Mouse (Mus musculus): ENCODE results near the gene Gpsm1.

The Gpsm1 gene

DNA sequence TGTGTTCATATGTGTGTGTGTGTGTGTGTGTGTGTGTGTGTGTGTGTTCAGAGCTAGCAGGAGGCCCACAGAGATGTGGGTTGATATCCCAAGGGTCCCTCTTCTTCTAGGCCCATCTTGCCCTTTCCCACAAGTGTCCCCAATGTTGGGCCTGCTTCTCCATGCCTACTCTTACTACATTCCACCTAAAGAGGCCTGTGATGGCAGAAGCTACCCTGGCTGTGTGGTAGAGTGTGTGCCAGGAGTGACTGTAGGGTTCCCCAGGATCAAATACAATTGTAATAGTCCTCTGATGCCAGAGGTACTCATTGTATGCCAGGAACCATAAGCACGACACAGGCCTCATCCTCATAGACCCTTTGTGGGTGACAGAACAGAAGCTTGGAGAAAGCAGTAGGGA, 1.9 kb upstream of the Gpsm1 start:
- no peak for DNase-seq

DNA sequence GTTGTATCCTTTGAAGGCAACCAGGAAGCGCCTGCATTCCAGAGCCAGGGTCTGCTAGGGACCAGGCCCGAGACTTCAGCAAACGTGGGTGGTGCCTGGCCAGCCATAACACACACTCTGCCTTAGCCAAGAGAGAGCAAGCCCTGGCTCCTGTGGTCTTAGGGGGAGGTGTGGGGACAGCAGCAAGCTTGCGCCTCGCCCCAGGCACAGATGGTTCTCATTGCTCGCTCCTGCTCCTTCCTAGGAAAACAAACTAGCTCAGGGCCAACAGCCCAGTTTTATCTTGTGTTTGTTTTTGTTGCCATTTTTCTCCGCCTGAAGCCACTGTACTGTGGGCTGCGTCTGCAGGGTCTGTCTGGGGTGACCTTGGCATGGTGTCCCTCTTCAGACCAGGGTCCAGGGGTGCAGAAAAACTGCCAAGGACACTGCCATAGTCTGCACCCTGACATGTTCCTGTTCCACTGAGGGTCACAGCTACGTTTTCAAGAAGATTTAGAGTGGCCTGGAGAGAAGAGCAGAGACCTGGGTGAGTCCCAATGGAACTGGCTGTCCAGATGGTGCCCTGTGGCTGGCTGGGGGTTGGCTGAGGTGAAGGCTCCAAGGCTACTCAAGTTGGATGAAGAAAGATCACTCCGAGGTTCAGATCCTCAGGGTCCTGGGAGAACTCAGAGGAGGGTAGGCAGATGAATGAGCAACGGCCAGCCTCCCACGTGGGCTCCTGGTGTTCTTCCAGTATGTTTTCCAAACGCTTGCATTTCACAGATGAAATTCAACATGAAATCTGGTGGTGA, 839 bp upstream of the Gpsm1 start:
- no peak for DNase-seq

DNA sequence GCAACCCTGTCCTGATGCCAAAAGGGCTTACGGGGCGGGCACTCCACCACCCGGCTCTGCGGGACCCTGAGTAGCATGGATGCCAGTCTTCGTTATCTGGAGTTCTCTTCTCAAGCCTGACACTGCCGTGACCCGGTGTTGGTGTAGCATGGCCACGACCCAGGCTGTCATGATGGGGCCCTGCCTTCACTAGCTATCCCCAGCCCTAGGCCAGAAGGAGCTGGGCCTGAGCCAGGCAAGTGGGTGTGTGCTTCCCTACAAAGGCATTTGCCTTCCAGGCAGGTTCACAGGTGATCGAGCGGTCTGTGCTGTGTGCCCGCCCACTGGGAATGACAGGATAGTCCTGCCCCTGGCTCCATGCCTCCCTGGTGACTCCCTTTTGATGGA, 603 bp downstream of the Gpsm1 start:
- no peak for DNase-seq

DNA sequence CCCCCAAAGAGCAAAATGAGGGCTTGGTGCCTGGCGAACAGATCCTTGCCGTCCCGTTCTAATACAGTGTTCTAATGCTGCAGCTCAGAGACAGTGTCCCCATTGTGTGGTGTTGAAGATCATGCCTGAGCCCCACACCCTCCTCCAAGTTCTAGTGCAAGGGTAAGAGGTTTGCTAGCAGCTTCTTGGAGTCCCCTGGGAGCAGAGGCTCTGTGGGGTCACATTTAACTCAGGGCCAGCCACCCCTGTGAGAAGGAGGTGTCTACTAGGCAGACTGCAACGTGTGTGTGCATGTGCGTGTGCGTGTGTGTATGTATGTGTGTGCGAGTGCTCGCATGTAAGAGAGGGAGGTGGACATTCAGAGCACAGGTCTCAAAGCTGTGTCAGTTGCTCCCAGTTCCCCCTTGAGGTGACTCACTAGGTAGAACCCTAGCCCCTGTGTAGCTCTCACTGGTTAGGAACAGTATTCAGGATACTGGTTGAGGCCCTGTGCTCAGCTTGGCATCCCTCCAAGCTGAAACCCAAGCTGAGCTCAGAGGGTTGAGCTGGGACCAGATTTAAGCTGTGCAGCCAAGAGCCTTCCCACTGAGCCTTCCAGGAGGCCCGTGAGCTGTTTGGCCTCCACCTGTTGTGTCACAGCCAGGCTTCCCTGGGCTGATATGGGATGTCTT, 1.4 kb downstream of the Gpsm1 start:
- DNase-seq: no peak

DNA sequence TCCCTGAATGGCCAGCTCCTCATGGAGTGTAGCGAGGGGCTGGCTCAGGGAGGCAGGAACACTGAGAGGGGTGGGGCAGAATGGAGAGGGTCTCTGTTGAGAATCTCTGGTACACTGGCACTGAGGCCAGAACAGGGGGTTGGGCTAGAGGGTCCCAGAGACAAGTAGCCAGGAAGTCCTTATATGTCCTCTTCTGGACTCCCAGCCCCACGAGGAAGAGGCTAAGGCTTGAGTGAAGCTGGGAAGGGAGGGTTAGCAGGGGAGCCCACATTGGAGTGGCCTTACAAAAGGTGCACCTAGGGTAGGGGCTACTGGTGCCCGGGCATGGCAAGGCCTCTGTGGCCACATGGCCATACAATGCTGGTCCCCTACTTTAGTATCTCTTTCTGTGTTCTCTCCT, 2.1 kb downstream of the Gpsm1 start:
- no peak for DNase-seq

DNA sequence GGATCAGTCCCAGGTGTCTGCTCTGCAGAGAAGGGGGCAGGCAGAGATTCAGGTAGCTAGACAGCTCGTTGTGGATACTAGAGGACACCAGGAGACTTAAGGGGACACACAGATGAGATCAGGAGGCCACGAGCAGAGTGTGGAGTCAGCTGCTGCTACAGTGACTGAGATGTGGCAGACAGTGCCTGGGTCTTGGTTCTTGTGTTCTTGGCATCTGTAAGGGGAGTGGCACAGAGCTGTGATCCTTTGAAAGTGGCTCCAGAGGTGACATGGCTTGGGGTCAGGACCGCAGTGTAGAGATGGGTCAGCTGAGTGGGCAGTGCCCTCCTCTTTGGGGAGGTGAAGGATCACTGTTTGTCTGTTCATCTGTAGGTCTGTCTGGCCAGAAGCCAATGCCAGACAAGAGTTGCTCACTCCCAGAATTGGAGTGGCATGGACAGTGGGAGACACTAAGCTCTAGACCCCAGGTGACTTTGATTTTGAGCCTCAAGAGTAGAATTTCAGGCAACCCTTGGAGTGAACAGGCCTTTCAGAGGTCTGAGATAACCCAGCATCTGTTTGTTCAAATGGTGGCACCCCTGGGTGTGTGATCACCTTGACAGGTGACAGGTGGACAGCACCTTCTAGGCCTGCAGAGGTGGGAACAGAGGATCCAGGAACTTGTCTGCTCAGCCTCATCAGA, 2.8 kb downstream of the Gpsm1 start:
- no peak for DNase-seq

DNA sequence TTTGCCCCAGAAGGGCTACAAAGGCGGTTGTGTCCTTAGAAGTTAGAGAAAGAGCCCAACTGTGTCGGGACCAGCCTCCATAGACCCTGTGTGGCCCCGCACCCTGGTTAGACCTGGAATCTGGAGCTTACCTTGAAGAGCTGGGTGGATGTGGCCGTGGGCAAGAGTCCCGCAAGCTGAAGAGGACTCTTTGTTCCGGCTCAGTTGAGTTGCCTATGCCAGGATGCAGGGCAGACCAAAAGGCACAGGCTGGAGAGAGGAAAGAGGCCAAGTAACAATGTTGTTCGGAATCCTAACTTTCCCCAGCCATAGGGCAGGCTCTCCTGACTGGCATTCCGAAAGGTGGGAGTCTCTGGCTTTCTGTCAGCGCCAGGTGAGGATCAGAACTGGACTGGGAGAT, 3.8 kb downstream of the Gpsm1 start:
- DNase-seq: no peak

DNA sequence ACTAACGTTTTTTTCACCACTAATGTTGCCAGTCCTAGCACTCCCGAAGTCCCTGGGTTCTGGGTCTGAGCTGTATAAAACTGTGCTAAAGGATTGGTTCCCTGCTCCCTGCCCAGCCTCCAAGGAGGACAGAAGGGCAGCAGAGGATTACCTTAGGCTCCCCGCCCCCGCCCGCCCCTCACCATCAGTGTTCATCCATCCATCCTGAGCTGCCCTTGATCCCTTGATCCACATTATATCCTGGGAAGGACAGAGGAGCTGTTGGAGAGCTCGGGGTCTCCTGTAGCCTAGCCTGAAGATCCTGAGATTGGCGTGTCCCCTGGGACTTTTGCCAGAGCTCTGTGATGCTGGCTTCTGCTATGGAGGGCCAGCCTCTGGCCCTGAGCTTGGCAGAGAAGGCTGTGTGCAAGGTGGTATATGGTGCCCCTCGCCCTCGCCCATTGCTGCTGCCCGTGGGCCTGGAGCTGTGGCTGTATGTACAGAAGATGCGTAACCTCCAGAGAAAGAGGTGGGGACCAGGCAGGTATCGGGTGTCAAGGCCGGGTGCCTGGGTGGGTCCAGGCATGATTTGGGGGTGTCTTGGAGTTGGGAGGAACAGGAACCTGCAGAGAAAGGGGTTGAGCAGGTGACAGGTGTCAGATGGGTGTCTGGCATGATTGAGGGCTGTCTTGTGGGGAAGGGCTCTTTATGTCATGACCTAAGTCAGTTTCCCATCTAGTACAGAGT, 4.4 kb downstream of the Gpsm1 start:
- DNase-seq: no peak

DNA sequence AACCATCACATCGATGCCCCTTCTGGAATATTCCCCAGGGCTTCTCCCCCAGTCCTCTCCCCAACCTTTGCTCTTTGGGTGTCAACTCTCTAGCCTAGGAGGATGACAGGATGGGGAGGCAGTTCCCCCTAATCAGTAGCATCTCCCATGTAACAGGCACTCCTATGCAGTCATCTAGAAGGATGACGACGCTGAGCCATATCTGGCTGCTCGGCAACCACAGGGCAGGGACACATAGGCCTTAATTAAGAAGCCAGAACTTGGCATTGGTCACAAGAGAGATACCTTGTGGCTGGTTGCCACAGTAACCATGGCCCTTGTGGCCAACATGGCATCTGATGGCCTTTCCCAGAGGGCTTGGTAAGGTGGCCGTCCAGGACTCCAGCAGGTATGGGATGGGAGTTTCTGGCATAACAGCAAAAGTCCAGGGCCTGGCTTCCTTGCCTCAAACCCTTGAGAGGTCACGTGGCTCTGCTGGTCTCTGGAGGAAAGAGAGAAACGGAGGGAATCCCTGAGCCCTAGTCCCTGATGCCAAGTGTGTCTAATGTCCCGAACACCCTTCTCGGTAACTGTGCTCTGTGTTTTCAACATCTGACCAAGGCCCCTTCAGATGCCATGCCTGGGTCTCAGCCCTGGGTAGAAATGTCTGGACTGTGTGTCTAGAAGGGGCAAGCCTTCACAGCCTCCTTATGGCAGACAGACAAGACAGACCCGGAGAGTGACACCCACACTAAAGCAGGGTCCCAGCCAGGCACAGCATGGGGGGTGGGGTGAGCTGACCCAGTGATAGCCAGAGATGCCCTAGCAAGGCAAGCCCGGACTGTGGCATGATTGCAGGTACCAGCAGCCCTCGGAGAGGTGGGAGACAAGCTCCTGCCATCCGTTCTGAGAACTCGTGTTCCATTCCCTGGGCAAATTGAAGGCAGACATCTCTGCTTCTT, 5.2 kb downstream of the Gpsm1 start:
- no peak for DNase-seq

DNA sequence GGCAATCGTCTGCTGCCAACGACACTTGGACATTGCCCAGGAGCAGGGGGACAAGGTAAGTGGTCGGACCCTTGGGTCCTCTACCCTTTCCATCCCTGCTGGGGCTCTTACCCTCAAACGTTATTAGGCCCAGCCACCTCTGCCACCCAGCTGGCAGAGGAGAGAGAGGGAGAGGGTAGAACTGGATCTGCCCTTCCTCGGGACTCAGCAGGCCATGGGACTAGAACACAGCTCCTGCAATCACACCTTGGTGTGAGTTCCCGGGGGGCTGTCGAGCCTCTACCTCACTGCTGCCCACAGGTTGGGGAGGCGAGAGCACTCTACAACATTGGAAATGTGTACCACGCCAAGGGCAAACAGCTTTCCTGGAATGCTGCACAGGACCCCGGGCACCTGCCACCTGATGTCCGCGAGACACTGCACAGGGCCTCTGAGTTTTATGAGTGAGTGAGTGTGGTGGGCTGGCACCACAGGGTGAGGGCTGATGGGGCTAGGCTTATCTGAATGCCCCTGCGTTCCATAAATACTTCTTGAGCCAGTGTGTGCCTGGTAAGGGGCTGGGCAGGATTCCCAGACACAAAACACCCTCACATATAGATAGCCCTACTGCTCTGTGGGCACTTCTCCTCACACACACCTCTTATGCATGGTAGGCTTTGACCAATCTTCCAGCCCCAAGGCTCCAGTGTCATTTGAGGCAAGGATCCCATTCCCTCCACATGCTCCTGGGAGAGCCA, 8.4 kb downstream of the Gpsm1 start:
- no peak for DNase-seq

DNA sequence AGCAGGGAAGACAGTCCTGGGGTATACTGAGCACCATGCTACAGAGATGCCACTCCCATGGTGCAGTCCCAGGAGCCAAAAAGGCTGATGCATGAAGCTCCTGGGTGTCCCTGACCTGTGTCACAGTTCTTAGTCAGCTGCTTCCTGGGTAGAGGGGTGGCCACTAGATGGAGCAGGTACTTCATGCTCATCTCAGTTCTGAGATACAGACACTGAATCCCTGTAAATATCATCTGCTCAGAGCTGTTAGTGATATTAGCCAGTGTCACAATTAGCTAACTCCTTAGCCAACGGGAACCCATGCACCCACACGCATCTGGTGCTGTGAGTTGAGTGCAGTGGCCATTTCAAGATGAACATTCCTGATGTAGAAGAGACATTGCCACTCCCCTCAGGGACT, 9.6 kb downstream of the Gpsm1 start:
- peak; percentile 58 for DNase-seq

DNA sequence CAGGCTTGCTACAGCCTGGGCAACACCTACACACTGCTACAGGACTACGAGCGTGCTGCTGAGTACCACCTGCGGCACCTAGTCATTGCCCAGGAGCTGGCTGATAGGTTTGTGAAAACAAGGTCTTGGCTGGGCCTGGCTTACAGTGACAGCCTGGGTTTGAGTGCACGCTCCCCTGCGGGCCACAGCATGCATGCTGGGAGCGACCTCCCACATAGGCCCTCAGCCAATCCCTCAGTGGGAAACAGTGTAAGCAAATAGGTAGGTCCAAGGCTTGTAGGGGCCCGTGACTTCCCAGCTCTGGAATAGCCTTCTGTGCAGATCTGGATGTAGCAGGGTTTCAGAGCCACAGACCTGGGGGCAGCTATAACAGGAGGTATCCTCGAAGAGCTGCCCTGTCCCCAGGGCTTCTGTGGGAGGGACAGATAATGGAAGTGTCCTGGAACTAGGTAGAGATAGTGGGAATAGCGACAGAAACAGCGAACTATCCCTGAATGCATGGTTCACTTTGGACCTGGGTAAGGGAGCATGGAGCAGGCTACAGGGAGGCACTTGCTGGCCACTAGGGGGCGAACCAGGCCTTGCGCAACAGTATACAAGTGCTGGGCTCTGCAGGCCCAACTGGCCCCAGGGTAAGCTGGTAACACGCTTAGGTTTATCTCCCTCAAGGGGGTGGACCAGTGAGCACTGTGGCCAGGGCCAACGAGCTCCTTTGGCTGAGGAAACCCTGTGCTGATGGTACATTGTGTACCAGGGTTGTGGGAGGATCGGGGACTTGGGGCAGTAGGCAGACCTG, 10.3 kb downstream of the Gpsm1 start:
- peak; percentile 52 for DNase-seq

DNA sequence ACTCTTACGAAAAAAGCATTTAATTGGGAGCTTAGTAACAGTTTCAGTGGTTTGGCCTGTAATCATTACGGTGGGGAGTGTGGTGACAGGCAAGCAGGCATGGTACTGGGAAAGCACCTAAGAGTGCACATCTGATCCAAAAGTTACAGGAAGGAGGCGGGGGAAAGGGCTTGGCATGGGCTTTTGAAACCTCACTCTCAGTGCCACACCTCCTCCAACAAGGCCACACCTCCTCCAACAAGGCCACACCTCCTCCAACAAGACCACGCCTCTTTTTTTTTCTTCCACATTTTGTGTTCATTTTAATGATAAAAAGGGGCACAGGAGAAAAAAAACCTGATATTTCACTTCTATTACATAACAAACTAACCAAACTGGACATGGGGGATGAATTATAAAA, 12.5 kb downstream of the Gpsm1 start:
- no peak for DNase-seq

DNA sequence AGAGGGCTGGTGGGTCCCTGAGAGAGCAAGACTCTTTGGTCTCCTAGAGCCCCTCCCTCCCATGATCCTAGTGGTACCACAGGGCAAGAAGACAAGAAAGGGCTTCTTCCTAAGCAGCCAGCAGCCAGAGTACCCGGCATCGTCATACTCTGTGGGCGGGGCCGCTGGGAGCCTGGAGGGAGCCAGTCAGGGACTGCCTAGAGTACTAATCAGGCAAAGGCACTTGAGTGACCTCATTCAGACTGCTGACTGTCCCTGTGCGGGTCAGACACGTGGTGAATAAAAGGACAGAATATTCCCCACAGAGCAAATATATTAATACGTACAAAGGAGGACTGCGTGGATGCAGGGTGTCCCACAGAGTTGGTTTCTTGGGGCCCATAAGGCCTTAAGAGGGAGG, 14.1 kb downstream of the Gpsm1 start:
- DNase-seq: no peak

DNA sequence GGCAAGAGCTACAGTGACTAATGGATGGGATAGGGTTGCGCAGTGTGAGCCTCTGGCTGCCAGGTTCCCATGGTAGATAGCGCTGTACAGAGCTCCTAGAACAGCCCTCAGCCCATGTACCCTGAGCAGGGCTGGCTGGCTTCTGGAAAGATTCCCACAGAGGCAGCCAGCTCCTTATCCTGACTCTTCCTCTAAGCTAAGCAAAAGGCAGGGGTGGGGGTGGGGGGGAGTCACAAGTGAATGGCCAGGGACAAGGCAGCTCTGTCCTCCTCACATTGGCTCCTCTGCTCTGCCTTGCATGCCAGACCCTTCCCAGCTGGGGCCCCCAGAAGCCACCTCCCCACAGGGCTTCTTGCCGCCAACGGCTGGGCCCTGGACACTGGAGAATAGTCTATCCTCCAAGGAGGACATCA, 14.7 kb downstream of the Gpsm1 start:
- DNase-seq: no peak

DNA sequence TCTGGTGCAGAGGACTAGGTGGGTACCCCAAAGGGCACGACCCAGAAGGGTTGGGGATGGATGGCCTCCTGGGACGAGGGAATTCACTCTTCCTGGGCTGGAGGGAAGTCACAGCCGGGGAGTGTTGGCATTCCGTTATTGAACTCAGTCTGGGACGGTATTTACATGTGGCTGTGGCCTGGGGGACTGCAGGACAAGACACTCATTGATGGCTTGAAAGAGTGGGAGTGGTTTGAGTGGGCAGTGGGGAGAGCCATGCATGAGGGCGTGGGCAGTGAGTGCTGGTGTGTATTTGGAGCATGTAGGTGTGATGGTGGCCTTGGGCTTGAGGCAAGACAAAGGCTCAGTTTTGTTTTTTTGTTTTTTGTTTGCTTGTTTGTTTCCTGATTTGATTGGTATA, 15.4 kb downstream of the Gpsm1 start:
- no peak for DNase-seq

DNA sequence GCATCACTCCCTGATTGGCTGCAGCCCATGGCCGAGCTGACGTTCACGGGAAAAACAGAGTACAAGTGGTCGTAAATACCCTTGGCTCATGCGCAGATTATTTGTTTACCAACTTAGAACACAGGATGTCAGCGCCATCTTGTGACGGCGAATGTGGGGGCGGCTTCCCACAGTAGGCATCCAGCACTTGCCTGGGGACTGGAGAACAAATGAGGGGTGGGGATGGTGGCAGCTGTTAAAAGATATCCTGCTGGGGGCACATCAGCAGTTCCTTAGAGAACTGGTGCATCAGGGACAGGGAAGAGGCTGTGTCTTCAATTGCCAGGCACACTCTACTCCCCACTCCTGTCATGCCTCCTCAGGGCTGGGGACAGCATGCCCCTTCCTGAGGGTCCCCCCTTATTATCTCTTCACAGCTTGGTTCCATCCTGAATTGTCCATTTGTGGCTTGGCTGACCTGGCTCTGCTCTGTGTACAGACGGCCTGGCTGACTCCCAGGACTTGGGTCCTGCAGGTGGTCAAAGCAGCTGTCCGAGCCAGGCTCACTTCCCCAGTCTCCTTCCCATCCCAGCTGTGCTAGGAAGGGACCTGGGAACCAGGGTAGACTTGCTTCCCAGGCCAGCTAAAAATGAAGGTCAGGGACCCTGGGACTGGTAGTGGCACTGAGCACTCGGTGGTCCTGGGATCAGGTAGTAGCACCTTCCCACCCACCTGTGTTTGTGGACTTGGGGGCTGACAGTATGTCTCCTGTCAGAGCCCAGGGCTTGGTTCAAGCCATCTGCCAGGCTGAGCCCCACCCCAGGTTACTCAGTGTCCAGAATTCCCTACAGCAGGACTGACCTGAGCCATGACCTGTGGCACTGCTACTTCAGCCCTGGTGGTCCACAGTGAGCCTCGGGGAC, 23.2 kb downstream of the Gpsm1 start:
- no peak for DNase-seq

DNA sequence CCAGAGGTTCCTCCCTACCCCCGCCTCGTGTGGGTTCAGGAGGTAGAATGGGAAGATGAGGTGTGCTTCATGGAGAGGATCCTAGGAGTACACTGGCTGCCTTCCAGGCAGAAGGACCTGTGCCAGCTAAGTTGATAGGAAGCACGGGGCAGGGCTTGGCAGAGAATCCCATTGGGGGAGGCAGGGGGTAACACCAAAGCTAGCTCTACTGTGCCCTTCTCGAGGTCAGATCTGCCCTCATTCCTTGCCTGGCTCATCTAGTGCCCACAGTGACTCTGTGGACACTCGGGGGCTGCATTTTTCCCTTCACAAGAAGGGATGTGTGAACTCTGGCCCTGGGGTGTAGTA, 23.9 kb downstream of the Gpsm1 start:
- DNase-seq: no peak

DNA sequence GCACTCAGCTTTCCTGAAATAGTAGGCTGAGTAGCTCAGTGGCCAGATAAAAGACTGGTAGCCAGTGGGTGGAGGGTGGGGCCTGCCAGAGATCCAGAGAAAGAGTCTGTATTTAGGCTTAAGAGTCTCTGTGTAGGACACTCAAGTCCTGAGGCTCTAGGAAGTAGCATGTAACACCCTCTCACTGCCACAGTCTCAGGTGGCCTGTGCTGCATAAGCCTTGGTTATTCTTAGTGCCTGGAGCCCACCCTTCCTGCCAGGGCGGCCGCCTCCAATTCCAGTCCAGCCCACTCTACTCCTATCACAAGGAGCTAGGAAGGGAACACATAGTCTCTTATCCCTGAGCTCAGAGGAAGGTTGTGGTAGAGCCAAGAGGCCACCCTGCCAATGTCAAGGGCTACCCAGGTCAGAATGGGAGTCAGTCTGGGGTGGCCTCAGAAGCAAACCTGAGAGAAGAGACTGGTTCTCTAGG, 26.2 kb downstream of the Gpsm1 start:
- no peak for DNase-seq

DNA sequence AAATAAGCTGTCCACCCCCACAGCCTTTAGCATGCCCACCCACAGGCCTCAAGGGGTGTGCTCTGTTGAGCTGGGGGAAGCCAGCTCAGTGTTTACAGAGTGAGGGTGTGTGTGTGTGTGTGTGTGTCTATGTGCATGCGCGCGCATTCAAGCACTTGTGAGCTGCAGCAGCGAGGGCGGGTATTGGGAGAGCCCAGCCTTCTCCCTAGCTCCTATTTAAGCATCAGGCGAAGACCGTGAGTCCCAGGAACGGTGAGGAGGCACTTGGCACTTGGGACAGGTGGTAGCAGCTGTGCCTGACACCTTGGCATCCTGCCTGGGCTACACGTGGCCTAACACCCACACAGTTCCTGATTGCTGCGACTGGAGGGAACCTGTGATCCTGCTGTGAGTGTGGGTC, 26.7 kb downstream of the Gpsm1 start:
- DNase-seq: no peak
